Mouse (Mus musculus) spleen, postnatal 14 days (tissue): ENCODE measurements at regions not wholly inside any gene's neighbourhood (a gene's known extent, or its start where the extent isn't known, plus 50 kb on each side); places are given as distances from the start of the nearest gene placed in this dataset.

Experiments
- DNase-seq, 2 experiments: peaks; one replicate each; pipeline ENCODE4 v3.0.0; 2021 to 2022; ENCODE audit warnings: low spot score in 2 of 2

GRCm38 (mm10) chr4:34105251-34105650, 55.3 kb upstream of the Spaca1 start:
- no peak for DNase-seq

GRCm38 (mm10) chr4:34114323-34114722, 64.3 kb upstream of the Spaca1 start:
- DNase-seq = no peak

- no peak for DNase-seq
Measured at GRCm38 (mm10) chr4:34117086-34117485, 67.1 kb upstream of the Spaca1 start.

GRCm38 (mm10) chr4:34122959-34123520, 73.0 kb upstream of the Spaca1 start:
- no peak for DNase-seq

- no peak for DNase-seq
Measured at GRCm38 (mm10) chr4:34128224-34128623, 78.2 kb upstream of the Spaca1 start.

GRCm38 (mm10) chr4:34146133-34146867, 96.3 kb upstream of the Spaca1 start:
- DNase-seq = no peak

GRCm38 (mm10) chr4:34148956-34149739, 99.2 kb upstream of the Spaca1 start:
- no peak for DNase-seq

GRCm38 (mm10) chr4:34151605-34152347, 101.8 kb upstream of the Spaca1 start:
- DNase-seq = no peak

- no peak for DNase-seq
Measured at GRCm38 (mm10) chr4:34155501-34155900, 105.5 kb upstream of the Spaca1 start.

- no peak for DNase-seq
Measured at GRCm38 (mm10) chr4:34157818-34158511, 108.0 kb upstream of the Spaca1 start.

GRCm38 (mm10) chr4:34171265-34171862, 121.4 kb upstream of the Spaca1 start:
- DNase-seq = no peak

GRCm38 (mm10) chr4:34172000-34172399, 122.0 kb upstream of the Spaca1 start:
- no peak for DNase-seq

GRCm38 (mm10) chr4:34177421-34177820, 127.4 kb upstream of the Spaca1 start:
- DNase-seq = no peak

GRCm38 (mm10) chr4:34186522-34186921, 136.5 kb upstream of the Spaca1 start:
- DNase-seq = no peak

- no peak for DNase-seq
Measured at GRCm38 (mm10) chr4:34203193-34203848, 153.3 kb upstream of the Spaca1 start.

GRCm38 (mm10) chr4:34209179-34209896, 159.3 kb upstream of the Spaca1 start:
- no peak for DNase-seq

GRCm38 (mm10) chr4:34213731-34214130, 163.7 kb upstream of the Spaca1 start:
- DNase-seq = no peak

- DNase-seq = no peak
Measured at GRCm38 (mm10) chr4:34214346-34214745, 164.4 kb upstream of the Spaca1 start.

- DNase-seq = no peak
Measured at GRCm38 (mm10) chr4:34221915-34222314, 171.9 kb upstream of the Spaca1 start.
